Mouse (Mus musculus) thymus, postnatal 10 days (tissue): ENCODE data around the gene Rreb1.

ENCODE experiments used
- DNase-seq, 2 experiments: peaks; one replicate each; pipeline ENCODE4 v3.0.0; 2021; ENCODE audit warnings: low spot score in 2 of 2

Gene Rreb1

DNA sequence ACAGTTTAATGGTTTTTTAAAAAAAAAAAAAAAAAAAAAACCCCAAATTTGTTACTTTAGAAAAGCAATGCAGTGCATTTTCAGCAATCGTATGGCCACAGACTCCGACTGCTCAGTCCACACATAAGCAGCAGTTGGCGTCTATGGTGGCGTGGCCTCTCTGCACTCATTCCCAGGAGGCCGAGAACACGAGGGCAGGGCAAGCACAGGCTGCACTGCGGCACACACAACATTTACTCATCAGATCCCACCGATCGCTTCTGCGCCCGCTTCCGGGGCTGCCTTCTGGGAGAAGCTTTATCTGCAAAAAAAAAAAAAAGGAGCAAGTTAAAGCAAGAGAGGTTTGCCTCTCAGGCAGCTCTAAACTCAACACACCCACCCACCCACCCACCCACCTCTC is 201.3 kb downstream of the Rreb1 start:
- no peak for DNase-seq

DNA sequence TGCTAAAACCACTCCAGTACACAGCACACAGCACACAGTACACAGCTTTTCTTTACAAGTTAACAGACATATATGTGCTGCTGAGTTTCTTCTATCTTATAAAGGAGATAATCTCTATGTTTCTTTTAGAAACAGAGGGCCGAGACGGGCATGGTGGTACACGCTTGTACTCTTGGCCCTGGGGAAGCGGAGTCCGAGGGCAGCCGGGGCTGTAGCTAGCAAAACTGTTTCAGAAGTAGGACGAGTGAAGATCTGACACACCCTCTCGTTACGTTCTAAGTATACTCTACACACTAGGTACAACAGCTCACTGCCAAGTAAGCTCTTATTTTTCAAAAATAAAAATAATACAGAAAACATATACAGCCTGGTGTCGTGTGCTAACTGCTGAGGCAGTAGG is 202.1 kb downstream of the Rreb1 start:
- DNase-seq, result no peak

DNA sequence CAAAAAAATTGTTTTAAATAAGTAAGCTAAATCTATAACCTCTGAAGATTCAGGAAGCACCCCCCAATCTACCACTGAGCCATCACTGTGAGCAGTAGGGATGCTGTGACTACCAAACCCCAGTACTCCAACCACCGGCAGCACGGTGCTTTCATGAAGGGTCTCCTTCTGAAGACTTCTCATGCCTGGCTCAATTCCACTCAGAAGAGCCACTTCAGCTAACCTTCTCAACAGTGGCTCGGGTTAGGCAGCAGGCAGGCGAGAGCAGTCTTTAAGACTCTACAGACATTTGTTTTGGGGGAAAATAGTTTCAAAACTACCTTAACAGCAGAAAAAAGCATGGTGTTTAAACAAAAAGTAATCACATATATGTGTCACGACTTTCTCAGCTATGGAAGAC is 202.9 kb downstream of the Rreb1 start:
- DNase-seq, result no peak

DNA sequence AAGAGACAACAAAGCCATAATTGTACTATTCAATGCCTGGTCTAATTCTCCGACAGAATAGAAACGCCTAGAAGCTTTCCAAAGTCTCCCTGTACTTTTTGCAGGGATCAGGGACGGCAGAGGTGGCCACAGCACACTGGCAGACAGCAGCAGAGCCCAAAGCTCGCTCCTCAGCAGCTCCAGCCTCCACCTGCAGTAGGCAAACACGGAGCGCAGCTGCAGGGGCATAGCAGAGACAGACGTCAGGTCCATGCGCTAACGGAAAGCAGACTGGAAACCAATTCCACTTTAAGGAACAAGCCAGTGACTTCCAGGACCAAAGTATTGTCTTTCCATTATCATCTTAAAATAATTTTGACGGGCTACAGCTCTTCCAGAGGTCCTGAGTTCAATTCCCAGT is 208.0 kb downstream of the Rreb1 start:
- no peak for DNase-seq

- no peak for DNase-seq
Measured at GRCm38 (mm10) chr13:37989701-37990100, 211.5 kb downstream of the Rreb1 start.

GRCm38 (mm10) chr13:37992638-37993371 is 214.6 kb downstream of the Rreb1 start:
- DNase-seq, result no peak

GRCm38 (mm10) chr13:37993376-37993703 is 215.1 kb downstream of the Rreb1 start:
- DNase-seq, result no peak

DNA sequence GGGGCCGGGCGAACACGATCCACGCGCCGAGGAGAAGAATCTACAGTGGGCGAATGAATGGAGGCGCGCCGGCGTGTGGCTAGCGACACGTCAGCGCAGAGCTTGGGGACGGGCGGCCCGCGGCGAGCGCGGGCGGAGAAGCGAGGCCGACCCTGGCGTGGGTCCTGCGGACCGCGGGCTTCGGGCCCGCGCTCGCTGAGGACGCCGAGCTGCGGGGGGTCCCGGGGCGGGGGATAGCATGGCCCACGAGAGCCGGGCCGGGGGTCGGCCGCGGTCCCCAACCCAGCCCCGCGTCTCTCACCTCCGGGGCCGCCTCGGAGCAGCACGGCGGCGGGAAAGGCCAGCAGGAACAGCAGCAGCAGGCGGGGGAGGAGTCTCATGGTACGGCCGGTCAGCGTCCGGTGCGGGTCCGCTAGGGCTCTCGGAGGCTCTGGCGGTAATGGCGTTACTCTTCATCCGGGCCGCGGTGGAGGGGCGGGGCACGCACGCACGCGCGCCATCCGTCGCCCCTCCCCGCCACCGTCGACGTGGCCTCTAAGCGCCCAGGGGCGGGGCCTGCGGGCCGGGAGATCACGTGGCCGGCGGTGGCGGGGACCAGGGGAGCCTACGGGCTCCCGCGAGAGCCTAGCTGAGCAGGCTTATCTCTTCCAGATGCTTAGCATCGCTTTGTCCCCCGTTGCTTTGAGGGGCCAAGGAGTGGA is 215.7 kb downstream of the Rreb1 start, which contains the start of gene Ssr1:
Gene Ssr1 (minus strand): TSS at position 514 of the 701 bp plus-strand sequence.
- DNase-seq, result peak; percentile 92 to 95

DNA sequence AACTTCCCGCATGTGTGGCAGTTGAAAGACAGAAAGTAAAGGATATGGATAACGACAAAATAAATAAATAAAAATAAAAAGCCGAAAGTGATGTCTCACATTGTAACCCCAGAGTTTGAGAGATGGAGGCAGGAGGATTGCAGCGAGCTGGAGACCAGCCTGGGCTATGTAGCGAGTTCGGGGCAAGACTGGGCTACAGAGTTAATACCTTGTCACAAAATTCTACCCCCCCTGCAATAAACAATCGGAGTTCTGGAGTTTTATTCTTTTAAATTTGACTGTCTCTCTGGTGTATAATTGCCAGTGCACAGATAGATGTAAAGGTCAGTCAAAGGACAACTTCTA is 216.2 kb downstream of the Rreb1 start:
- no peak for DNase-seq

DNA sequence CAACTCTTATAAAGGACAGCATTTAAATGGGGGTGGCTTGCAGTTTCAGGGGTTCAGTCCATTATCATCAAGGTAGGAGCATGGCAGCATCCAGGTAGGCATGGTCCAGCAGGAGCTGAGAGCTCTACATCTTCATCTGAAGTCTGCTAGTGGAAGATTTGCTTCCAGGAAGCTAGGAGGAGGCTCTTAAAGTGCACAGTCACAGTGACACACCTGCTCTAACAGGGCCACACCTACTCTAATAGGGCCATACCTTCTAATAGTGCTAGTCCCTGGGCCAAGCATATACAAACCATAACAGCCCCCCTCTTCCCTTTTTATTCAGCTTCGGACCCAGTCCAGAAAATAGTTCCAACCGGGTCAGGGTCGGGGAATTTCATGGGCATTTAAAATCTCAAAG is 221.5 kb downstream of the Rreb1 start:
- DNase-seq, result no peak
